Mouse (Mus musculus): ENCODE measurements at regions not wholly inside any gene's neighbourhood (a gene's known extent, or its start where the extent isn't known, plus 50 kb on each side); places are given as distances from the start of the nearest gene placed in this dataset.

DNA sequence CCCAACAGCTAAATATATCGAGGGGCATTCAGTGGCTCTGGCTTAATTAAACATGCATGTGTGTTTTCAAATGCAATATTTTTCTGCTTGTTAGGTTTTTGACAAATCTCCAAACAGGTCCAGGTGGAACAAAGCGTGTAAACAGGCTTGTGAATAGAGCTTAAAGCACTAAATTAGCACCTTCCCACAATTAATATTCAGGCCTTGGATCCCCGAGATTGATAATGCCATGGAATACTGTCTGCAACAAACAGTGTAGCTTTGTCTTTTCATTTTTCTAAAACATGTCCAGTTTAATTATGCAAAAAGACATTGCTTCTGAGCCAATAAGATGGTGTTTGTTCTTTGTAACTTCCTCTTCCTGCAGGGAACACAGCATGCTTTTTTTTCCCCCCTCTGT, 258.9 kb downstream of the Barhl2 start:
- DNase-seq (ENCODE audit: low read depth, low spot score) = no peak

DNA sequence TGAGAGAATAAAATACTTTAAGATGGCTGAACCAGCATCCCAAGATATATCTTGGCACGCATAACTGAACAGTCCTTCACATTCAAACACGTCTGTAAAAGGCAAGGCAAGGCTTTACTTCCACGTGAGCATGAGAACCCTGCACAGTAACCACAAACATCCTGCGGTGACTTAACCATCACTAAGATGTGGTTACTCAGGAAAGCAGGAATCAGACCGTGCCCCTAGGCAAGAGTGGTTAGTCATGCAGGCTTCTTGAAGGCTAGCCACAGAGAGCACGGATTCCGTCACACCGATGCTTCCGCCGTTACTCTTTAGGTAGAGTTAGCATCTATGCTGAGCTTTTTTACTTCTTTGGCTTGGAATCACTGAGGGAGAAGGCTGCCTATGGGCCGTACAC, 266.8 kb downstream of the Barhl2 start:
- DNase-seq (ENCODE audit: low read depth, low spot score) = no peak

DNA sequence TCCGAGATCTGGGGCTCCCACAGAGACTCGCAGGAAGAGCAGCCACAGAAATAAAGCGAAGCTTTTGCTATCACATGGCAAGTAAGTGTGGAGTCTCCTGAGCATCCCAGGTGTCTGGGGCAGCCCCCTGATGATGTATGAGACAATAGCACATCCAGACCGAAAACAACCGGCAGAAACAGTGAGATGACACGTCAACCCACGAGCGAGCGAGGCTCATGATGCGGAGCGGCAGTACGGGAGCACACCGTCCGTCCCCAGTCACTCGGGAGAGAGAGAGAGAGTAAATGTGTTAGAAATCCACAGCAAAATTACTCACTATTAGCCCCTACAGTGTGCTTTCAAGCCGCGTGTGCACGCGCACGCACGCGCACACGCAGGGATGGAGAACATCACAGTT, 276.2 kb downstream of the Barhl2 start:
- no peak for DNase-seq (ENCODE audit: low read depth, low spot score)

DNA sequence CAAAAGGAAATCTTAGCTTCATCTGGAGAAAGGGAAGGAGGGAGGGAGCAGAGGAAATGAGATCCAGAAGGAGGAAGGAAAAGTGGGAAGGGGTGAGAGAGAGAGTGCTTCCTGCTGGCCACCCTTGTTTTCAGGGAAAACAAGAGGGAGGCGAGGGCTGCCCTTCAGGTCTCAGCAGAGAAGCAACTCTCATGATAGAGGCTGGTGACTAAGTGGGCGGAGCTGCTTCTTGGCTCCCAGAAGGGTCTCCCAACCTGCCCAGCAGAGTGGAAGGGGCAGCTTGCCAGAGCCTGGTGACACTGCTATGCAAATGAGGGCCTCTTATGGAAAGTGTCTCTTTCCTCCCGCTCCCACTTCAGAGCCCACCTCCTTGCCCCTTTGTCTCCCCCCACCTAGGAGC, 285.8 kb downstream of the Barhl2 start:
- no peak for DNase-seq (ENCODE audit: low read depth, low spot score)

DNA sequence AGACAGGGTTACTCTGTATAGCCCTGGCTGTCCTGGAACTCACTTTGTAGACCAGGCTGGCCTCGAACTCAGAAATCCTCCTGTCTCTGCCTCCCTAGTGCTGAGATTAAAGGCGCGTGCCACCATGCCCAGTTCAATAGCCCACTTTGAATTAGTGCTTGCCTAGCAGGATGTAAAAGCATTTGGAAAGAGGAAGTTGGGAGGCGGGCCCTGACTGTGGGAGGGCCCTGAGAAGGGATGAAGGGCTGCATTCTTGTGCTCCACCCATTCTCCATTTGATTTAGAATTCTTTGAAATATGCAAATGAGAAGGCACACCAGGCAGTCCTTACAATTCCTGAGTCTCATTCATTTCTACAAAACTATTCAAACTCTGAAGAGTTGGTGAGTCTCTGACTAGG, 287.6 kb downstream of the Barhl2 start:
- no peak for DNase-seq (ENCODE audit: low read depth, low spot score)

DNA sequence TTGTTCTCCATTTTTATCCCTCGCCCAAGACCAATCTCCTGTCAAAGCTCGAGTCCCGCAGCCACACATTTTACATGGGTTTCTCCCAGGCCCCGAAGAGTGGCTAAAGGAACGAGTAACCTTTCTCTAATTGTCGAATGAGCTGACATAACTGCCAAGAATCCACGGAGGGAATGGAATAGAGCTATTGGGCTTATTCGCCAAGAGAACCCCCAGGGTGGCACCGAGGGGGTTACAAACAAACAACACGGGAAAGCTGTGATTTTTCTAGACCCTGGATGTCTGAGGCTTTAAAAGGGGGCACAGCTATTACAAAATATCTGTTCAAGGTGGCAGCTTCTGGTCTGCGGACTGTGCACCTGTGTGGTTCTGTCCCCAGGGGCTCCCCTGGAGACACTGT, 290.4 kb downstream of the Barhl2 start:
- DNase-seq (ENCODE audit: low read depth, low spot score) = no peak

DNA sequence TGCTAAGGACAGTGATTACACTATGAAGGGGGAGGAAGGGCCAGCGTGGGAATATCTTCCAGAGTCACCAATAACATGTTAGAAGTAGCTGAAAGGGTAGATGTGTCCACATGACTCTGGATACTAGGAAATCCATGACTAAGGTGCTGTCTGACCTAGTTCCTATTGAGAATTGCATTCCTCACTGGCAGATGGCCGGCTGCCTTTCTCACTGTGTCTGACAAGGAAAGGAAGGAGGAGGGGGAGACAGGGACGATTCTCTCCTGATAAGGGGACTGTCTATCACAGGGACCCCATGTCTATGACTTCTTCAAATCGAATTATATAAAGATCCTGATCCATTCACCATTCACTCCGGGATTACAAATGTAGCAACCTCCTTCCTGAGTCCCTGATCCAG, 289.9 kb downstream of the Zfp326 start:
- DNase-seq (ENCODE audit: low read depth, low spot score) = no peak

DNA sequence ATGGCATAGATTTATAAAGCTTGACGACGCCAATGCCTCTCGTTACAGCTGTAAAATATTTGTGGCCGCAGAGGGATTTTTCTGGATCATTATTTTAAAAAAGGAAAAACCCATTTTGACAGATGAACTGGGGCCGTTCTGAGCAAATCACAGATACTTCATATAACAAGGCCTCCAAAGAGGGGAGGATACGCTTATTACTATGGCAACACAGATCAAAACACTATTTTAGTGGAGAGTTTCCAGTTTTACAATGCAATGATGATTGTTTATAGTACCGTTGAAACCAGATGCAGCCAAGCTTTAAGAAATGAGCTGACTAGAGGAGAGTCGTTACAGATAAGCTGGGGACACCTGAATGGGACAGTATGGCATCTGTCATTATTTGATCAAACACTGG, 287.8 kb downstream of the Zfp326 start:
- DNase-seq (ENCODE audit: low read depth, low spot score) = no peak

DNA sequence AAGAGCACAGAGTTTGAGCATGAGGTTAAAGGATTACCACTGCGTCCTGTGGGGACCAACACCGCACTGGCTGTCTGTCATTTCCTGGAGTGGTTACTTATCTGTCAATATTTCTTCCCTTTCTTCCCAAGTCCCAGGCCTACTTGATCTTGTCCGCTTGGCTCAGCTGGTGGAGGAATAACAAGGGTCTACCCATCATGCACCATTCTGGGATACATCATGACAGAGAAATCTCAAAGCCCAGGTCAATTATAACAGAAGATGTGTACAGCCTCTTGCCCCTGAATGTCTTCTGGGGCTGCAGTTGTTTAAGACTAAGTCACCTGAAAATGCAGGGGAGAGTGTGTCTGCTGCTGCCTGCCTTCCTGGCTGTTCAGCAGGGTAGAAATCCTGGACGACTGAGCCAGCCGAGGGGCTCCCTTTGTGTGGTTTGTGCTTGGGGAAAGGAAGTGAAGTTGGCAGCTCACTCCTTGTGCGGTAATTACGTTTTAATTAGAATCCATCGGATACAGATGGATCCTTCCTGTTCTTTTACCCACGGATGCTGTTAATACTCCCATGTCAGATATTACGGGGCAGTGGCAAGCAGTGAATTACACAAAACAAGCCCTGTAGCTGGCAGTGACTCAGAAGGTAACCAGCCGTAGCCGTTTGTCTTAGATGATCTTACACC, 286.8 kb downstream of the Zfp326 start:
- DNase-seq (ENCODE audit: low read depth, low spot score) = no peak

DNA sequence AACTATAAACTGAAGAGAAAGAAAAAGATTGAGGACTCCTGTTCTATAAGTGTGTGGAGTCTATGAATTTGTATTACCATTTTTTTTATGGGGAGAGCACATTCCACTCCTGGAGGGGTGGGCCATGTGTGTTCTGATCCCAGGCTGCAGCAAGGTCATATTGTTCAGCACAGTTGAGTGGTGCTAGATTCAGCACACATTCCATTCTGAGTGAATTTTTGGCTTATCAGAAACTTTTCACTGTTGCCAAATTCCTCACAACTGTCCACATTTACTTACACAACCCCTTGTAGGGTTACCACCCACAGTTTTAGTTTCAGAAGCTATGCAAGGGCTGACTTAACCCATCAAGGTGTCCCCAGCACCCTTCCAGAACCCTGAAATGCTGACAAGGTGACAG, 262.7 kb downstream of the Zfp326 start:
- no peak for DNase-seq (ENCODE audit: low read depth, low spot score)

DNA sequence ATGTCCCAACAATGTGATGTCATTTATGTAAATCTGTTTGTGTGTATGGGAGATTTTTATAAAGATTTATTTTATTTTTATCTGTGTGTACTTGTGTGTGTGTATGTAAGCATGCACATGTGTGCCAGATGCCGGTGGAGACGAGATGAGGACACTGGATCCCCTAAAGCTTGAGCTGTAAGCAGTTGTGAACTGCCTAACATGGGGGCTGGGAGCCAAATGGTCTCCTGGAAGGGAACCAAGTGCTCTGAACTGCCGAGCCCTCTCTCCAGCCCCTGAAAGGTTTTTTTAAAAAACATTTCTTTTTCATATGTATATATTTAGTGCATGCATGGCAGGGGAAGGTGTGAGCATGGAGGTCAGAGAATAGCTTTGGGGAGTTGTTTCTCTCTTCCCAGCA, 246.6 kb downstream of the Zfp326 start:
- no peak for DNase-seq (ENCODE audit: low read depth, low spot score)

DNA sequence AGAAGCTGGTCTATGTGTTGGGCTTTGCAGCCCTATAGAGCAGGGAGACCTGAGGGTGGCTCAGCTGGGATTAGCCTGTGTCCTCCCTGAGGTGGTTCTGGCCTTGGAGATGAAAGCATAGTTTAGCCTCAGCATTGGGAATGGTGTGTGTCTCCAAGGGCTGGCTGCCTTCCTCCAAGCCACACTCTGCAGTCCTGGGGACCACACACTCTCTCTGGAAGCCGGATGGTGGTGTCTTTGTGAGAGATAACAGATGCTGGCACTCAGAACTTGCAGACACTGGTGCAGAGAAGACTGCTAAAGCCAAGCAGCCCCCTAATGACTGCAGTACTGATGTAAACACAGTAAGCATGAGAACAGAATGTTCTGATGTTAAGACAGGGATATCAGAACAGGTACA, 243.2 kb downstream of the Zfp326 start:
- DNase-seq (ENCODE audit: low read depth, low spot score) = no peak

DNA sequence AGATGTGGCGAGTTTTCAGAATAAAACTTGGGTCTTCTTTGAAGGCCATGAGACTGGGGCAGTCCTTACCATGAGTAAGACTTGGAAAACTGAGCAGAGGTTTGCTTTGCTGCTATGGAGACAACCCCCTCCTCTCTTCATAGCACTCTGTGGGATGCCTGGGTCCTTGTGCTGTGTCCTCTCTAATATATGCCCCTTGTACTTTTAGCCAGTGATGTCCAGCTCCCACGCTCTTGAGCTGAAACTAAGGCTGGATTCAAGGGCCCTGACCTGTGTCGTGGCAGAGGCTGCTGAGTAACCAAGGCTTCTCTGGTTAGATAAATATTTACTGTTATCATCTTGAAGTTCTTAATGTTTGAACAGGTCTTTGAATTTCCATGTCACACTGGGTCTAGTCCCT, 236.8 kb downstream of the Zfp326 start:
- no peak for DNase-seq (ENCODE audit: low read depth, low spot score)

DNA sequence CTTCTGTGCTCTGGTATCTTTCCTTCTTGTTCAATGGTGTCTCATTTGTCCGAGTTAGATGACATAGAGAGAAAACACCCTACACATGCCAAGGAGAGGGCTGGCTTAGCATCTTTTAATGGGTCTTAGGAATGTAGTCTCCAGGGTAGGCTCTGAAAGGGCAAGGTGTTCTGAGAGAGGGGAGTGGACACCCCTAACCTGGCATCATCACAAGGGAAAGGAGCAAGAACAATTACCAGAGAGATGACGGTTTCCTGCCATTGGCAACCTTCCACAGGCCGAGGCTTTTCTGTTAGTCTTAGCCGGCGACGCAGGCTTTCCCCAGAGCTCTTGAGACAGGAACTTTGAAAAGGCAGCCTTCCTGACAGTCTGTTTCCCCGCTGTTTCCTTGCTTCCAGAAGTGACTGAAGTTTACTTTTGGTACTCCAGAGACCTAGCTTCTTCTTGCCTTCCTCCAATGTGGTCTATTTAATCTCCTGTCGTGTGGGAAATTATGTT, 232.2 kb downstream of the Zfp326 start:
- DNase-seq (ENCODE audit: low read depth, low spot score) = no peak

DNA sequence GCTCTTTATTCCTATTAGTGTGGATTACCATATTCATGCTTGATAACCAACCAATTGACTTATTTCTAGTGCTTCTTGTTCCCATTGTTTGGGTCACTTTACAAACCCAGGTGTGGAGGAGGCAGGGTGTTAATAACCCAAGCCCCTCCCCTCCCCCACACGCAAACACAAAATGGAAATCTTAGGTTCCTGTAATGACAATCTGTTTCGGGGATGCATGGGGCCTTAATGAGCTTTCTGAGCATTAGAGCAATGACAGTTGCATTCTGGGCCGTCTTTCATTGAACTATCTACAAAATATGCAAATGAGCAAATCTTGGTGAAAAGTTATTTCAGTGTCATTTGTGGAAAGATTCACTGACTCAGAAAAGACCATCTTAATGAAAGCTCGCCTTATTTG, 225.9 kb downstream of the Zfp326 start:
- DNase-seq (ENCODE audit: low read depth, low spot score) = no peak

DNA sequence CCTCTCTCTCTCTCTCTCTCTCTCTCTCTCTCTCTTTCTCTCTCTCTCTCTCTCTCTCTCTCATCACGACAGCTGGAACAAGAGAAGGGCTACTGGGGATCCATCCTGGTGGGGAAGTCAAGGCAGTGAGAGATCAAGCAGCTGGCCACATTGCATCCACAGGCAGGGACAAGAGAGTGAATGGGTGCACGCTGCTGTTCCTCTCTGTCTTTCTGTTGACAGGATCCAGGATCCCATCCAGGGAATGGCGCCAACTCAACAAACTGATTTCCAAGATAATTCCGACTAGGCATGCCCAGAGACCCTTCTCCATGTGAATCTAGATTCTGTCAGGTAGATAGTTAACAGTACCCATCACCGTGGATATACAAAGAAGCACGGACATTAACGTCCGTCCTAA, 222.5 kb downstream of the Zfp326 start:
- DNase-seq (ENCODE audit: low read depth, low spot score) = no peak

DNA sequence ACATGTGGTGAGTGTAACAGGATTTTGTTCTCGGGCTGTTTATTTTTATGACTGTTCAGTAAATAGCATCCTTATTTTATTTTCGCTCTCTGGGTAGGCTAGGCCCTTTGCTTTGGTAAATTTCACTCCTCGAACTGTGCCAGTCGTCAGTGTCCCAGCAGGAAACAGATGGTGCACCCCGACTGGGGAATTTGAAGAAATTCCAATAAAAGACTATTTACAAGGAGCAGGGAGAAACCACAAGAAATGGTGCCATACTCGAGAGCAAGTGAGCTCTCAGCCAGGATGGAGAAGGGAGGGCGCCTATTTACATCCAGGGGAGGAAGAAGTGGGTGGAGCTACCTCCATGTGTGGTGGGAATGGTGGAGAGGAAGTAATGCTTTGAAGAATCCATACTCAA, 213.0 kb downstream of the Zfp326 start:
- DNase-seq (ENCODE audit: low read depth, low spot score) = no peak

DNA sequence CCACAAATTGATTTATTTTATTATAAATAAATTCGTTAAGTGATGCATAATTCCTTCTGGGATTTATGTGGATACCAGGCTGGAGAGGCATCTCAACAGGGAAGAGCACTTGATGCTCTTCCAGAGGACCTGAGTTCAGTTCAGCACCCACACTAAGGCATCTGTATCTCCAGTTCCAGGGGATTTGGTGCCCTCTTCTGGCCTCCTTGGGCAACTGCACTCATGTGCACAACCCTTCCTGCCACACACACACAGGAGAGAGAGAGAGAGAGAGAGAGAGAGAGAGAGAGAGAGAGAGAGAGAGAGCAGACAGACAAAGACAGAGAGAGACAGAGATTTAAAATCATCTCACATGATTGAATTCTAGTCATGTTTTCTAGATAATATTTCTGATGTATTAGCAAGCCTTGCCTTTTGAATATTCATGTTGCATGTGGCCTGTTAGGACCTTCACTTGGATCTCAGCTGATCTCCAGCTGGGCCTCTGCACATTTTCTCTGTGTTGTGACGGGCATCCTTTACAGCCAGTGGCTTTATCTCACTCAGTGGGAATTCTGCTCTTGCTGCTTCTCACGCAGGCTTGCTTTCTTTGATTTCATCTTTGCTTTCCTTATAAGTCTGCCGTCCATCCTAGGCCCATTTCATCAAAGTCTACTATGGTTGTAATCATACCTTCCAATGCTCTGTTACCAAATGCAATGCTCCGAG, 212.3 kb downstream of the Zfp326 start:
- no peak for DNase-seq (ENCODE audit: low read depth, low spot score)

DNA sequence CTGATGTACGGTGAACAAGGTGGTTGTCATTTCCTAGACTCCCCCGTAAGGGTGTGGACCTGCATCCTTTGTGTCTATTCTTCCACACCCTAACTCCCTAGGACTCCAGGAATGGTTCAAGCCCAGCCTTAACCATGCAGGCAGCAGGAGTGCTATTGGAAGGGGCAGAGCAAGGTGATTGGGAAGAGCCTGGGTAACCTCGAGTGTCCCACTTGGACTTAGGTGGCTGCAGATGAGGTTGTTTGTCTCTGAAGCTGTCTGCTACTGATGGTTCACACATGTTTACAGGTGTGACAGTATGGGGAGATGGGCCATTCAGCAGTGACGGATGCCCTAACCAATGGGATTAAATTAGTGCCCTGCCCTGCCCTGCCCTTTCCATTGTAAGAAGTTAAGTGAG, 207.4 kb downstream of the Zfp326 start:
- no peak for DNase-seq (ENCODE audit: low read depth, low spot score)

DNA sequence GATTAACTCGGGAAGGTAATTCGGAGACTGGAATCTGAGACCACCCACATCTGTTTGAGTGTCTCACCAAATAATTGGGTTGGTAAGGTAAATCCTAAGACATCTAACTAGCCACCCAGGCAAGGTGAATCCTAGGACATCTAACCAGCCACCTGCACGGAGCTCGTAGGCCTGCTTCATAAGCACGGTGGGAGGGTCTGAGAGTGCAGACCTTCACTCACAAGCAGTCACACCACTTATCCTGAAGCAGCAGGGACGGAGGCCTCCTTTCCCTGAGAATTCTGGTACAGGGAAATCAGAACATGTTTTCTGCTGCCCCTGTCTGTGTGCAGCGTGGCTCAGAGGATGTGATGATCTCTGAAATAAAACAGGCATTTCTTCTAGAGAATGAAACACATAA, 206.5 kb downstream of the Zfp326 start:
- no peak for DNase-seq (ENCODE audit: low read depth, low spot score)

DNA sequence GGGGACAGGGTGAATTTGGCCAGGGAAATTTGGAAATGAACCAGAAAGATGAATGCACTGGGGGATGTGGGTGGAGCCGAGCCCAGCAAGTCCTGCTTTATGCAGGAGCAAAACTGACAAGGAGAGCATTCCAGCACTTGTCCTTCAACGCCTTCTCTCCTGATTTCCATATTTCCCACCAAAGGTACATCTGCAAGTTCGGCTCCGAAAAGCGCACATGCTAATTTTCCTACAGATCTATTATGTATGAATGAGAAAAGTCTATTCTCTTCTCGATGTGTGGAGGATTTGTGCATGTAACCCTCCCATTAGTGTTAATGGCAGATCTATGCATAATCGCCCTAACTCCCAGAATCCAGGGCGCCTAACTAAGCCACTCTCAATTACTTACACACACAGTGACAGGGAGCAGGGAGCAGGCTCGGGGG, 190.8 kb downstream of the Zfp326 start:
- no peak for DNase-seq (ENCODE audit: low read depth, low spot score)

DNA sequence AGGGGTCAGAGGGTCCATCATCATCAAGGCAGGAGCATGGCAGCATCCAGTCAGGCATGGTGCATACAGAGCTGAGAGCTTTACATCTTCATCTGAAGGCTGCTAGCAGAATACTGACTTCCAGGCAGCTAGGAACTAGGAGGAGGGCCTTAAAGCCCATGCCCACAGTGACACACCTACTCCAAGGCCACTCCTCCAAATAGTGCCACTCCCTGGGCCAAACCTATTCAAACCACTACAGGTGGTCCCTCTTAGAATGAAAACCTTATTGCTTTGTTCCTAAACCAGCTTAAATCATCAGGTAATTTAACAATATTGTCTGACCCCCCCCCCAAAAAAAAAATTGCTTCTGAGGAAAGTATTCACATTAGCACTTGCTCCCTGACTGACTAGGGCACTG, 190.3 kb downstream of the Zfp326 start:
- no peak for DNase-seq (ENCODE audit: low read depth, low spot score)

DNA sequence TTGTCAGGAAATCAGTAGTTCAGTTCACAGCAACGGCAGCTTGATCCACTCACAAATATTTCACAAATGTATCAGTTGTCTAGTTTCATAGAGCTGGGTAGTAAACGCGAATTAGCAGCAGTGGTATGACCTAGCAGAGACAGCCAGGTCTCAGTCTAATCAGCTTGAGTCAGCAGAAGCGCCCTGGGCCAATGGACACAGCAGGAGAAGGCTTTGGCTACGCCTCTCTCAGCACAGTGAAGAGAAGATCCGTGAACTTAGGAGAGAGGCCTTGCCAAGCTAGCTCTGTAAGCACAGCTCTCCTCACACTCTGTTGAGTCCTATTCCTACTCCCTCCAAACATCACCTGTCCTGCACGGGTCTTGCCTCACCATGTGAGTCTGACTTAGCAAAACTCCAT, 188.0 kb downstream of the Zfp326 start:
- no peak for DNase-seq (ENCODE audit: low read depth, low spot score)

DNA sequence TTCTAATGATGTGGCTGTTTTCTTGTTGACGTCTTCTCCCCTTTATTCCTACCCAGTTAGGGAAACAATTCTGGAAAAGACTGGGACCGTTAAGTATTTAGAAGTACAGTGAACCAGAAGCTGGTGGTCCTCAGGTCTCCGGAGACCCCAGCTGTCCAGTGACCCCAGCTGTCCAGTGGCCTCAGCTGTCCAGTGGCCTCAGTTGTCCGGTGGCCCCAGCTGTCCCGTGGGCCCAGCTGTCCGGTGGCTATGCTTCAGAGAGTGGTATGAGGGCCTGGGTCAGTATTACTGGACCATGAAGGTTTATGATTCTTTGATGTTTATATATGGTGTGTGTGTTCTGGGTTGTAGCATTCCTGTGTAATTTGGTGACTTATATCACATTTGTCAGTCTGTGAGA, 186.6 kb downstream of the Zfp326 start:
- no peak for DNase-seq (ENCODE audit: low read depth, low spot score)
